Mouse (Mus musculus) hindbrain, embryonic 16.5 days (tissue): ENCODE results near the gene Pde8a. TPM values are rescaled to one million over a fixed set of nuclear protein-coding genes. Genes with fewer than 3 reads are reported as not detected.

Experiments used
- ATAC-seq: fragments of 200-750 bp; cut with Nextera tagmentation; 2 replicates; pipeline ENCODE4 v1.8.0; 2017; ENCODE audit warnings: moderate TSS enrichment, moderate library complexity
- H3K27ac ChIP-seq: fragments of 300-500 bp; sonication (generic); 2 replicates; pipeline ENCODE4 v1.5.1; 2014; ENCODE audit warnings: low read depth, mild to moderate bottlenecking, control low read depth, low read length, moderate library complexity
- H3K27me3 ChIP-seq: fragments of 300-500 bp; sonication (generic); replicated peaks from 2 replicates; pipeline ENCODE4 v1.6.1; 2014; ENCODE audit warnings: low read length; ENCODE audit not compliant: control insufficient read depth, insufficient read depth
- H3K36me3 ChIP-seq: fragments of 300-500 bp; sonication (generic); 2 replicates; pipeline ENCODE4 v1.6.1; 2014; ENCODE audit warnings: mild to moderate bottlenecking, low read length, moderate library complexity, mixed read lengths; ENCODE audit not compliant: control insufficient read depth, insufficient read depth
- H3K4me1 ChIP-seq: fragments of 300-500 bp; sonication (generic); 2 replicates; pipeline ENCODE4 v1.6.1; 2014; ENCODE audit warnings: low read depth, low read length; ENCODE audit not compliant: control insufficient read depth, insufficient read depth
- H3K4me2 ChIP-seq: fragments of 300-500 bp; sonication (generic); 2 replicates; pipeline ENCODE4 v1.6.1; 2014; ENCODE audit warnings: mild to moderate bottlenecking, low read length, control low read depth, moderate library complexity
- H3K4me3 ChIP-seq: fragments of 300-500 bp; sonication (generic); 2 replicates; pipeline ENCODE4 v1.5.1; 2014; ENCODE audit warnings: mild to moderate bottlenecking, low read length, control low read depth, moderate library complexity
- H3K9ac ChIP-seq: fragments of 300-500 bp; sonication (generic); 2 replicates; pipeline ENCODE4 v1.6.1; 2014; ENCODE audit warnings: low read depth, mild to moderate bottlenecking, control low read depth, low read length, moderate library complexity
- H3K9me3 ChIP-seq: fragments of 300-500 bp; sonication (generic); 2 replicates; pipeline ENCODE4 v1.6.1; 2014; ENCODE audit warnings: mild to moderate bottlenecking, low read length, moderate library complexity; ENCODE audit not compliant: control insufficient read depth
- WGBS: fragments of 180-500 bp; shearing (Covaris S2); extraction: QIAGEN DNeasy Blood & Tissue Kit; methylation state at CpG from one replicate; pipeline ENCODE4 v1.1.7; 2014; 5-methylcytosine and 5-hydroxymethylcytosine counted together
- polyA plus RNA-seq: library from polyadenylated mRNA; unstranded; fragments of >200 nt; fragmentation: Nextera tagmentation; extraction: Ambion mirVana; gene quantifications from 2 replicates; pipeline ENCODE4 v1.2.1, GENCODE M21; 2015

Gene Pde8a
- polyA plus RNA-seq, 1 experiment from 2014 or later = 1.2 TPM

GRCm38 (mm10) chr7:81344544-81345446 is 131.4 kb downstream of the Pde8a start, which contains the start of gene Rps17:
TSS of gene Rps17 (minus strand) at chr7:81345254.
- Histone ChIP-seq H3K9me3 (no peaks in the 10 kb centered on the region), H3K27me3 (no peaks in the 10 kb centered on the region), H3K9ac (peak within 1 kb of the TSS; percentile 94), H3K4me2 (peak within 1 kb of the TSS; percentile 95), H3K4me3 (peak within 1 kb of the TSS; percentile 89), H3K4me1 (peaks cover 19% of the 10 kb centered on the region), H3K27ac (peak within 1 kb of the TSS; percentile 87), H3K36me3 (peaks cover 14% of the 10 kb centered on the region)
- peak; percentile 94 for ATAC-seq
- WGBS = under 1% methylated on average over 84 of the region's 85 CpGs

DNA sequence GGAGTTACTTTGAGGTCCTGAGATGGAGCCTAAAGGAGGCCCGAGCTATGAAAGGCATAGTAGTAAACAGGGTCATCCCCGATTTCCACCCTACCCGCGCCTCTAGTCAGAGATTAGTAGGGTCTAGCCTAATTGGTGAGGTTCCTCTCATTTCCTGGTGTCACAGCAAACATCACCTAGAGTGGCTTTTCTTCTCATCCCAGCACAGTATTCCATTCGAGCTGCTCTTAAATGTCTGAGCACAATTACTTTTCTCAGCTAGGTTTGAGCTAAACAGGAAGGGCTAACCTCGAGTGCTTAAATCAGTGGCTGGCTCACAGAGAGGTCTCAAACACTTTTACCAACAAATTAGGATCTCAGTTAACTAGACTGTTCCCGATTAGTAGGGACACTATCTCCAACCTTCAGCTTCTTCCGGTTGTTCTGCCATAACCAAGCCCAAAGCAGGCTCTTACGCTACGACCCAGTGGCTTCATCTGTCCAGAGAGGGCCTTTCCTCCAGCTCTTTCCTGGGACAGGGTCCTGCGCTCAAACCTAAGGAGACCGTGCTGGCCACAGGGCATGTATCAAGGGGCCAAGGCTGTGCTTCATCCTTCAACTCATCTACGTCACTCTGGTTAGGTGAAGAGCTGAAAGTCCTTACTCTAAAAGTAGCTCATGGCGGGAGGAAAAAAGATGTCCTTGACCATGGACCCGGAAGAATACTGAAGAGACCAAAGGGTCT is 132.2 kb downstream of the Pde8a start:
- Histone ChIP-seq H3K4me1 (peaks cover 19% of the 10 kb centered on the region), H3K4me3 (peak overlapping the region; percentile 89), H3K9me3 (no peaks in the 10 kb centered on the region), H3K4me2 (peak overlapping the region; percentile 68), H3K36me3 (peaks cover 7% of the 10 kb centered on the region), H3K9ac (peak overlapping the region; percentile 71), H3K27ac (peak overlapping the region; percentile 70; the same call in 1 of the 2 replicates), H3K27me3 (no peaks in the 10 kb centered on the region)
- 61% methylated on average over 15 of the region's 15 CpGs for WGBS
- ATAC-seq = no peak; the same call in 1 of the 2 replicates

DNA sequence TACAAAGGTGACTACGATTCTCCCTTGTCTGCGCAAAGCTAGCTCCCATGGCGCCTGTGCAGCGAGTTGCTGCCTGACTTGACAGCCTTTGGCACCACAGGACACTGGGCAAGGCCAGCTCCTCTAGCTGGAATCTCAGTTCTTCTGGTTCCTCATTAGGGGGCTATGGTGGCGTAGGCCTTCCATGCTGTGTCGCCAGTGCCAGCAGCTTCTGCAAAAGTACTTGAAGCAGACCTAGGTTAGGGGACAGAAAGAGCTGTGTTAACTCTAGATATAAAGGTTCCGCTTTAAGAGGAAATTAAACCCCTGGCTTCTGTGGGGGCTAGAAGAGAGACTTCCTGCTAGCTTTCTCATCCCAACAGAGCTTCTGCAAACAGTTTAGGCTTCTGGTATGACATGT is 134.8 kb downstream of the Pde8a start:
- H3K27ac ChIP-seq = no peak overlapping the region
- ATAC-seq = no peak
- peaks cover under 1% of the 10 kb centered on the region; the same call in 1 of the 2 replicates for H3K36me3 ChIP-seq
- no peaks in the 10 kb centered on the region for H3K9me3 ChIP-seq
- no peak overlapping the region for H3K4me3 ChIP-seq
- H3K9ac ChIP-seq = no peak overlapping the region
- H3K4me2 ChIP-seq = no peak overlapping the region
- H3K27me3 ChIP-seq = no peaks in the 10 kb centered on the region
- H3K4me1 ChIP-seq = peaks cover 8% of the 10 kb centered on the region
- WGBS = 46% methylated on average over 7 of the region's 7 CpGs

DNA sequence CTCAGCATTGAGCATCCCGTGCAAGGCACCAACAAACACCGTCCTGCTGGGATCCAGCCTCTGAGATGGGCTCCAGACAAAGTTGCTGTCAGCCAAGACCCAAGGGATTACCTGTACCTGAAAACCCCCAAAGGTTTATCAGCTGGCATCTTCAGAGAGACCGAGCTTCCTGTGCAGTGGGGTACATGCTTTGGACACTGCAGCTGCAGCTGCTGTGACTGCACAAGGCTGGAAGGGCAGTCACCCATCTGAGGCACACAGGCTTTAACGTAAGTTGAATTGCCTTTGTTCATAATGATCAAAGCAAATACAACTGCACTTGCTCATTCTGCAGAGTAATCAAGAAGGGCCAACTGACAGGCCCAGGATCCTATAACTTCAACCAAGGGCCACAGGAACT is 138.4 kb downstream of the Pde8a start:
- Histone ChIP-seq H3K4me3 (no peak overlapping the region), H3K36me3 (no peaks in the 10 kb centered on the region), H3K4me1 (no peaks in the 10 kb centered on the region), H3K27ac (no peak overlapping the region), H3K9ac (no peak overlapping the region), H3K27me3 (no peaks in the 10 kb centered on the region), H3K9me3 (no peaks in the 10 kb centered on the region), H3K4me2 (no peak overlapping the region)
- ATAC-seq = no peak
- WGBS = 80% methylated on average over 4 of the region's 4 CpGs

DNA sequence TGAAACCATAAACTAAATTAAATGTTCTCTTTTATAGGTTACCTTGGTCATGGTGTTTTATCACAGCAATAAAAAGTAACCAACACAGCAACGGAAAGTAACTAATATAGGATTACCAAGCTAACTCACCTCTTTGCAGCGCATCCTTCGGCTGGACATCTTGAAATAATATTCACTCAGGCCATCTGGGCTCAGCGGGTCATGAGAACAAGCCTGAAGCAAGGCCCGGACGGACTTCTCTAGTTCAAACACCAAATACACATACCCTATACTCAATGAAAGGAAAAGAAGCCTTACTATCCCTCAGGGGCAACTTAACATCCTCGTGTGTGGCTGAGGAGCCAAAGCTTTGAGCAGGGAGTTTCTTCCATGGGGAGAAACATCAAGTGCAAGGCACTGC is 142.3 kb downstream of the Pde8a start:
- Histone ChIP-seq H3K9me3 (no peaks in the 10 kb centered on the region), H3K27ac (no peak overlapping the region), H3K27me3 (no peaks in the 10 kb centered on the region), H3K4me3 (no peak overlapping the region), H3K36me3 (no peaks in the 10 kb centered on the region), H3K9ac (no peak overlapping the region), H3K4me1 (no peaks in the 10 kb centered on the region), H3K4me2 (no peak overlapping the region)
- ATAC-seq = no peak
- WGBS = 81% methylated on average over 7 of the region's 7 CpGs

DNA sequence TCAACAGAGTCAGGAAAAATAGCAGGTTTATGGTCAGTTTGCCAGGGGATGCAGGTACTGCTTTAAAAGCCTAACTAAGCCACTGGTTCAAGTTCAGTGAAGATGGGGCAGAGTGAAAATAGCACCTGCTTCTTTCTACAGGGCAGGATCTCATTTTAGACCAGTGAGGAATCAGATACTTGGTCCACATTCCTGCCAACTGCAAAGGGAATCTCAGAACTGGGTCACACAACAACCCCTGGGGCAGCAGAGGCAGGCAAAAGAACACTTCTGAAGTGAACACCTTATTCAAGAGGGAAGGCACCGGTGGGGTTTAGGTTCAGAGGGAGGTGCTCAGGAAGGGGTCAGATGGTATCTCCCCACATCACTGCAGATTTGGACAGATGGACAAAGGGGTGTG is 143.0 kb downstream of the Pde8a start:
- H3K9me3 ChIP-seq = no peaks in the 10 kb centered on the region
- H3K4me3 ChIP-seq = no peak overlapping the region
- H3K4me2 ChIP-seq = no peak overlapping the region
- 93% methylated on average over 1 of the region's 1 CpGs for WGBS
- H3K9ac ChIP-seq = no peak overlapping the region
- no peak for ATAC-seq
- no peak overlapping the region for H3K27ac ChIP-seq
- no peaks in the 10 kb centered on the region for H3K27me3 ChIP-seq
- H3K36me3 ChIP-seq = no peaks in the 10 kb centered on the region
- no peaks in the 10 kb centered on the region for H3K4me1 ChIP-seq

DNA sequence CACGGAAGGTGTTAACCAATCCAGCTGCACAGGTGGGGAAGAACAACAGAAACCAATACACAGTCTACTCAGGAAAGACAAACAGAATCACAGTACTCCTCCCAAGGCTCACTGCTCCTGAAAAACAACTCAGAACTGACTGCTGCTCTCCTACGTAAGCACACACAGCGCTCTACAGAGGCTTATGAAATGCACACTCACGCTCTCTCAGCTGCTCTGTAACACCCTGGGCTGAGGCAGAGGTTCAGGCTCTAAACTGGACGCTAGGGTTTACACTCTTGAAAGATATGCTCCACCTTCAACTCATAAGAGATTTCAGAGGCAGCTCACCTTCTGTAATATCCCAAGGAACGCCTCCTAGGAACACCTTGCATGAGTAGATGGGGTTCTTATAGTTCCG is 143.6 kb downstream of the Pde8a start:
- ATAC-seq = no peak
- Histone ChIP-seq H3K36me3 (no peaks in the 10 kb centered on the region), H3K27ac (no peak overlapping the region), H3K4me2 (no peak overlapping the region), H3K9me3 (no peaks in the 10 kb centered on the region), H3K9ac (no peak overlapping the region), H3K4me1 (no peaks in the 10 kb centered on the region), H3K4me3 (no peak overlapping the region), H3K27me3 (no peaks in the 10 kb centered on the region)
- 91% methylated on average over 7 of the region's 7 CpGs for whole genome bisulfite sequencing

- no peak overlapping the region for H3K27ac ChIP-seq
- ATAC-seq = no peak
- no peak overlapping the region for H3K4me3 ChIP-seq
- H3K36me3 ChIP-seq = no peaks in the 10 kb centered on the region
- H3K4me2 ChIP-seq = no peak overlapping the region
- peaks cover 7% of the 10 kb centered on the region for H3K4me1 ChIP-seq
- H3K27me3 ChIP-seq = no peaks in the 10 kb centered on the region
- no peaks in the 10 kb centered on the region for H3K9me3 ChIP-seq
- no peak overlapping the region for H3K9ac ChIP-seq
- WGBS = 59% methylated on average over 3 of the region's 3 CpGs
Observed at GRCm38 (mm10) chr7:81367946-81368345, 154.6 kb downstream of the Pde8a start.

- Histone ChIP-seq H3K9me3 (no peaks in the 10 kb centered on the region), H3K27ac (no peak overlapping the region), H3K4me2 (no peak overlapping the region), H3K4me3 (no peak overlapping the region), H3K27me3 (no peaks in the 10 kb centered on the region), H3K36me3 (no peaks in the 10 kb centered on the region), H3K4me1 (peaks cover 7% of the 10 kb centered on the region), H3K9ac (no peak overlapping the region)
- 59% methylated on average over 3 of the region's 3 CpGs for WGBS
- no peak for ATAC-seq
Observed at GRCm38 (mm10) chr7:81369724-81370123, 156.3 kb downstream of the Pde8a start.
